Comparison of ENCODE assay signal across 7 mouse cellular contexts in the genomic region with DNA sequence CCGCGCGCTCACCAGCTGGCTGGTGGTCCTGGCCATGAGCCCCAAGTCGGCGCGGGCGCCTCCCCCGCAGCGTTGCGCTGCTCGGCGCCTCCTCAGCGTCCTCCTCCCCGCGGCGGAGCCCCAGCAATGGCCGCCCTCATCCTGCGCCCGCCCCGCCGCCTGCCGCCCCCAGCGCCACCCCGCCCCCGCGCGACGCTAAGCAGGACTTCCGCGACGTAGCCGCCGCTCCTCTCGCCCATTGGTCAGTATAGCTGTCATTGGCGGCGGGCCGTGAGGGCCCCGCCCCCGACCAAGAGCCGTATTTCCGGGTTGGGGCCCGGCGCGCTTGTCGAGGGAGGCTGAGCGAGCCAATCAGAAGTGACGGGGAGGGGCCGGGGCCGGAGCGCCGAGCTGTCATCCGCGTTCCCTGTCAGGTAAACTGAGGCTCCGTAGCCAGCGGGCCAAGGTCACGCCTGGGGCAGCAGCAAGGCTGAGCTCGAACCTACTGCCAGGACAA. TPM values are rescaled to one million over a fixed set of nuclear protein-coding genes. Genes with fewer than 3 reads are reported as not detected.
A peak's percentile ranks its signal among the peaks of the same experiment; 100 is the strongest.
DNase-seq lines count a peak whose midpoint lies in the region; ATAC-seq and TF ChIP-seq lines count a peak whose summit lies in the region.

No protein-coding gene starts in this region.

- peak; percentile 97 for ATAC-seq in embryonic facial prominence, embryonic 12.5 days (ENCODE audit: insufficient number of reproducible peaks, insufficient read depth, low FRiP score, low TSS enrichment)
- peak; percentile 95 for ATAC-seq in limb, embryonic 12.5 days (ENCODE audit: insufficient number of reproducible peaks, insufficient read depth, low FRiP score, low TSS enrichment, low read depth)
- peak; percentile 98 for ATAC-seq in midbrain, embryonic 15.5 days (replicated peaks)

- WGBS in embryonic facial prominence, embryonic 12.5 days = under 1% methylated on average over 54 of the region's 57 CpGs
- under 1% methylated on average over 57 of the region's 57 CpGs for WGBS in kidney, adult 2 months
- WGBS in limb, embryonic 12.5 days = 2% methylated on average over 57 of the region's 57 CpGs
- WGBS in midbrain, embryonic 15.5 days = under 1% methylated on average over 48 of the region's 57 CpGs
- WGBS in spleen, adult 2 months = under 1% methylated on average over 44 of the region's 57 CpGs

- H3K4me3 ChIP-seq in embryonic facial prominence, embryonic 12.5 days = peak overlapping the region; percentile 99
- H3K4me3 ChIP-seq in kidney, adult 2 months (ENCODE audit: insufficient read depth, low read depth, low read length) = peak overlapping the region; percentile 86
- H3K4me3 ChIP-seq in limb, embryonic 12.5 days (replicated peaks) = peak overlapping the region; percentile 98
- peak overlapping the region; percentile 79 for H3K4me3 ChIP-seq in midbrain, embryonic 15.5 days
- peak overlapping the region; percentile 94 for H3K4me3 ChIP-seq in spleen, adult 2 months (ENCODE audit: extremely low read depth, insufficient read depth, insufficient read length)

- TF ChIP-seq POLR2A in kidney, adult 2 months (IDR thresholded peaks at IDR 0.05; ENCODE audit: low read depth, low read length) = peak; percentile 24
- peak; percentile 41 for TF ChIP-seq POLR2A in spleen, adult 2 months (IDR thresholded peaks at IDR 0.05; ENCODE audit: low read depth, low read length)

- peak; percentile 98 for DNase-seq in adrenal gland, postnatal 25 days
- DNase-seq in heart, adult 18-20 months = peak; percentile 97 to 99
- peak; percentile 99 for DNase-seq in kidney, adult 2 months
- peak; percentile 94 to 96 for DNase-seq in spleen, adult 2 months (ENCODE audit: low read depth in 1 of 2, low spot score in 2 of 2)

- no peaks in the 10 kb centered on the region for H3K9me3 ChIP-seq in embryonic facial prominence, embryonic 12.5 days
- no peaks in the 10 kb centered on the region for H3K9me3 ChIP-seq in limb, embryonic 12.5 days
- H3K9me3 ChIP-seq in midbrain, embryonic 15.5 days = no peaks in the 10 kb centered on the region

- H3K4me1 ChIP-seq in embryonic facial prominence, embryonic 12.5 days = peaks cover 12% of the 10 kb centered on the region
- H3K4me1 ChIP-seq in kidney, adult 2 months (ENCODE audit: control insufficient read depth, insufficient read depth, low read length) = peaks cover 18% of the 10 kb centered on the region
- peaks cover 11% of the 10 kb centered on the region for H3K4me1 ChIP-seq in limb, embryonic 12.5 days (replicated peaks)
- peaks cover 33% of the 10 kb centered on the region for H3K4me1 ChIP-seq in midbrain, embryonic 15.5 days
- H3K4me1 ChIP-seq in spleen, adult 2 months (ENCODE audit: control insufficient read depth, insufficient read depth, insufficient read length) = peaks cover 11% of the 10 kb centered on the region

- TF ChIP-seq CTCF in kidney, adult 2 months (conservative IDR thresholded peaks at IDR 0.05; ENCODE audit: insufficient read depth, insufficient read length, low read depth, low read length) = no peak
- TF ChIP-seq CTCF in spleen, adult 2 months (IDR thresholded peaks at IDR 0.05; ENCODE audit: extremely low read depth, insufficient read depth, insufficient read length, insufficient replicate concordance) = no peak

- H3K4me2 ChIP-seq in embryonic facial prominence, embryonic 12.5 days (replicated peaks) = peak overlapping the region; percentile 76
- H3K4me2 ChIP-seq in limb, embryonic 12.5 days = peak overlapping the region; percentile 87
- peak overlapping the region; percentile 90 for H3K4me2 ChIP-seq in midbrain, embryonic 15.5 days

- H3K27me3 ChIP-seq in embryonic facial prominence, embryonic 12.5 days = no peaks in the 10 kb centered on the region
- no peaks in the 10 kb centered on the region for H3K27me3 ChIP-seq in kidney, adult 2 months (replicated peaks; ENCODE audit: control insufficient read depth, insufficient read depth, low read length)
- H3K27me3 ChIP-seq in limb, embryonic 12.5 days = no peaks in the 10 kb centered on the region
- H3K27me3 ChIP-seq in midbrain, embryonic 15.5 days (replicated peaks) = no peaks in the 10 kb centered on the region
- H3K27me3 ChIP-seq in spleen, adult 2 months (ENCODE audit: control insufficient read depth, insufficient read depth, low read length) = no peaks in the 10 kb centered on the region

- H3K27ac ChIP-seq in embryonic facial prominence, embryonic 12.5 days = peak overlapping the region; percentile 85
- peak overlapping the region; percentile 82 for H3K27ac ChIP-seq in kidney, adult 2 months (ENCODE audit: insufficient read depth, low read depth, low read length)
- H3K27ac ChIP-seq in limb, embryonic 12.5 days = peak overlapping the region; percentile 86
- H3K27ac ChIP-seq in midbrain, embryonic 15.5 days = peak overlapping the region; percentile 82
- H3K27ac ChIP-seq in spleen, adult 2 months (ENCODE audit: insufficient read depth, low read length) = peak overlapping the region; percentile 87

- H3K9ac ChIP-seq in embryonic facial prominence, embryonic 12.5 days = peak overlapping the region; percentile 92
- peak overlapping the region; percentile 94 for H3K9ac ChIP-seq in limb, embryonic 12.5 days (replicated peaks)
- peak overlapping the region; percentile 80 for H3K9ac ChIP-seq in midbrain, embryonic 15.5 days

- H3K36me3 ChIP-seq in embryonic facial prominence, embryonic 12.5 days = no peaks in the 10 kb centered on the region
- H3K36me3 ChIP-seq in kidney, adult 2 months (ENCODE audit: control insufficient read depth, insufficient read depth, low read length) = no peaks in the 10 kb centered on the region
- no peaks in the 10 kb centered on the region for H3K36me3 ChIP-seq in limb, embryonic 12.5 days
- no peaks in the 10 kb centered on the region for H3K36me3 ChIP-seq in midbrain, embryonic 15.5 days (replicated peaks)
- H3K36me3 ChIP-seq in spleen, adult 2 months (ENCODE audit: control insufficient read depth, insufficient read depth, low read length) = no peaks in the 10 kb centered on the region

RNA-seq across cellular contexts. Expression of a gene that starts 9.3 kb away (rescaled TPM):
- 52.0 and 57.2 TPM in 2 replicates for total RNA-seq in adrenal gland, postnatal 25 days (2021)
- polyA plus RNA-seq in embryonic facial prominence, embryonic 12.5 days (2016; fragmentation: Nextera tagmentation; extraction: Ambion mirVana) = 37.6 and 38.6 TPM in 2 replicates
- 10 to 100 TPM; 39.7 to 41.1 TPM for total RNA-seq in heart, adult 18-20 months (2021)
- 17.1 and 19.4 TPM in 2 replicates for polyA plus RNA-seq in kidney, adult 2 months (2012; rRNA removed)
- 38.5 and 39.1 TPM in 2 replicates for polyA plus RNA-seq in limb, embryonic 12.5 days (2016; fragmentation: Nextera tagmentation; extraction: Ambion mirVana)
- 69.8 and 75.5 TPM in 2 replicates for polyA plus RNA-seq in midbrain, embryonic 15.5 days (2015; fragmentation: Nextera tagmentation; extraction: Ambion mirVana)
- polyA plus RNA-seq in spleen, adult 2 months (2012; rRNA removed) = 12.4 and 16.0 TPM in 2 replicates

RNA-seq across cellular contexts. Expression of a gene that starts 22.1 kb away (rescaled TPM):
- total RNA-seq in adrenal gland, postnatal 25 days (2021) = 38.1 and 45.6 TPM in 2 replicates
- 40.9 and 42.7 TPM in 2 replicates for polyA plus RNA-seq in embryonic facial prominence, embryonic 12.5 days (2016; fragmentation: Nextera tagmentation; extraction: Ambion mirVana)
- total RNA-seq in heart, adult 18-20 months (2021) = 10 to 100 TPM in 1 of 2 experiments, 1 to 10 TPM in 1; 8.3 to 13.5 TPM
- 124 and 136 TPM in 2 replicates for polyA plus RNA-seq in kidney, adult 2 months (2012; rRNA removed)
- polyA plus RNA-seq in limb, embryonic 12.5 days (2016; fragmentation: Nextera tagmentation; extraction: Ambion mirVana) = 38.5 and 40.2 TPM in 2 replicates
- 32.1 and 39.6 TPM in 2 replicates for polyA plus RNA-seq in midbrain, embryonic 15.5 days (2015; fragmentation: Nextera tagmentation; extraction: Ambion mirVana)
- 41.5 and 44.8 TPM in 2 replicates for polyA plus RNA-seq in spleen, adult 2 months (2012; rRNA removed)

RNA-seq across cellular contexts. Expression of a gene that starts 28.0 kb away (rescaled TPM):
- 412 and 427 TPM in 2 replicates for total RNA-seq in adrenal gland, postnatal 25 days (2021)
- polyA plus RNA-seq in embryonic facial prominence, embryonic 12.5 days (2016; fragmentation: Nextera tagmentation; extraction: Ambion mirVana) = 445 and 455 TPM in 2 replicates
- total RNA-seq in heart, adult 18-20 months (2021) = 100 to 1,000 TPM; 241 to 255 TPM
- 2,489 and 2,561 TPM in 2 replicates for polyA plus RNA-seq in kidney, adult 2 months (2012; rRNA removed)
- 392 and 404 TPM in 2 replicates for polyA plus RNA-seq in limb, embryonic 12.5 days (2016; fragmentation: Nextera tagmentation; extraction: Ambion mirVana)
- 1,357 and 1,392 TPM in 2 replicates for polyA plus RNA-seq in midbrain, embryonic 15.5 days (2015; fragmentation: Nextera tagmentation; extraction: Ambion mirVana)
- polyA plus RNA-seq in spleen, adult 2 months (2012; rRNA removed) = 481 and 571 TPM in 2 replicates

Comparison
In these comparisons a context has a peak if more than half of its experiments do, and no peak if none do; other contexts are left out.
1. Peak in every context shown above with its lines: DNase-seq, ATAC-seq, H3K4me3 ChIP-seq and H3K27ac ChIP-seq.